Mouse (Mus musculus): ENCODE data around the gene Rab33a. TPM values are rescaled to one million over a fixed set of nuclear protein-coding genes. Genes with fewer than 3 reads are reported as not detected.

The Rab33a gene
- polyA plus RNA-seq, 1 experiment from 2014 or later = 46.6 TPM

DNA sequence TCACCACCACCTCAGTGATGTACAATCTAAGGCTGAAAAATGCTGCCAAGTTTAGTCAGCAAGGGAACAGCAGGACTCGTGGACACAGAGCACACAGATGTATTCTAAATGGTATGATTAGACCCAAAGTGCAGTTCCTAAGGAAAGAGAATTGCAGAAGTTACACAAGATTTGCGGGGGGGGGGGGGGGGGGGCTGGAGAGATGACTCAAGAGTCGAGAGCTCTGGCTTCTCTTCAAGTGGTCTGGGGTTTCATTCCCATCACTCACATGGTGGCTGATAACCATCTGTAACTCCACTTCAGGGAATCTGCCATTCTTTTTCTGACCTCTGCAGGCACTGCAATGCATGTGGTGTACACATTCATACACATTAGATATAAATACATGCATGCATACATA is 7.3 kb downstream of the Rab33a start:
- WGBS = 89% methylated on average over 1 of the region's 3 CpGs
- Histone ChIP-seq H3K27me3 (no peaks in the 10 kb centered on the region), H3K27ac (no peak overlapping the region), H3K4me2 (replicated peaks) (no peak overlapping the region), H3K4me3 (no peak overlapping the region), H3K36me3 (no peaks in the 10 kb centered on the region), H3K9ac (no peak overlapping the region), H3K4me1 (peaks cover 9% of the 10 kb centered on the region; the same call in 1 of the 2 replicates), H3K9me3 (replicated peaks) (no peaks in the 10 kb centered on the region)
- ATAC-seq (ENCODE audit: low FRiP score) = no peak

DNA sequence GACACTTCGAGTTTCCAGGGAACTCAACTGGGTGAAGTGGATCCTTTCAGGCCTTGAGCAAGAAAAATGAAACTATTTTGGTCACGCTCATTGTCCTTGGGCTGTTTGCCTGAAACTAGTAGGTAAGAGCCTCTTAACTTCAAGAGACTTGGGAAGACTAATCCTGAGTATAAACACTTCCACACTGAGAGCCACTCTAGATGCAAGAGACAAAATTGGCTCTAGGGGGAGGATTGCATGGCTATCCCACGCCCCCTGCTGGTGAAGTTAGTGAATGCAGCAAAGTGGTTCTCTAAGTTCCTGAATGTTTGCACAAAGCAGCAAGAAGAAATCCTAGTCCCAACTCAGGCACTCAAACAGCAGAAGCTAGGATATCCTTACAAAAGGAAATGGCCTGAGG is 13.1 kb downstream of the Rab33a start:
- no peaks in the 10 kb centered on the region for H3K36me3 ChIP-seq
- H3K9me3 ChIP-seq (replicated peaks) = no peaks in the 10 kb centered on the region
- 42% methylated on average over 3 of the region's 3 CpGs for WGBS
- no peak overlapping the region for H3K9ac ChIP-seq
- no peak overlapping the region for H3K4me3 ChIP-seq
- H3K4me1 ChIP-seq = no peaks in the 10 kb centered on the region
- H3K27me3 ChIP-seq = no peaks in the 10 kb centered on the region
- no peak for ATAC-seq (ENCODE audit: low FRiP score)
- H3K27ac ChIP-seq = no peak overlapping the region
- no peak overlapping the region for H3K4me2 ChIP-seq (replicated peaks)

Other genes with a start within 250 kb of the Rab33a start
- 8.0 and 9.5 TPM in 2 replicates for gene Bcorl1, start 177.9 kb upstream of the Rab33a start, polyA plus RNA-seq (2016; fragmentation: Nextera tagmentation; extraction: Ambion mirVana)
- 2.1 and 2.9 TPM in 2 replicates for gene Elf4, start 56.2 kb upstream of the Rab33a start, polyA plus RNA-seq (2016; fragmentation: Nextera tagmentation; extraction: Ambion mirVana)
- gene Aifm1, start 5.7 kb upstream of the Rab33a start, polyA plus RNA-seq (2016; fragmentation: Nextera tagmentation; extraction: Ambion mirVana) = 58.1 and 60.1 TPM in 2 replicates
- 16.5 and 16.6 TPM in 2 replicates for gene Zfp280c, start 75.2 kb downstream of the Rab33a start, polyA plus RNA-seq (2016; fragmentation: Nextera tagmentation; extraction: Ambion mirVana)
- gene Slc25a14, start 104.1 kb downstream of the Rab33a start, polyA plus RNA-seq (2016; fragmentation: Nextera tagmentation; extraction: Ambion mirVana) = 26.9 and 32.3 TPM in 2 replicates
- not detected in 2 replicates for gene Gpr119, start 155.2 kb downstream of the Rab33a start, polyA plus RNA-seq (2016; fragmentation: Nextera tagmentation; extraction: Ambion mirVana)
- 21.1 and 22.1 TPM in 2 replicates for gene Rbmx2, start 175.7 kb downstream of the Rab33a start, polyA plus RNA-seq (2016; fragmentation: Nextera tagmentation; extraction: Ambion mirVana)